Mouse (Mus musculus) C2C12 (cell line): ENCODE data around the gene Pdf. TPM values are rescaled to one million over a fixed set of nuclear protein-coding genes. Genes with fewer than 3 reads are reported as not detected.
A peak's percentile ranks its signal among the peaks of the same experiment; 100 is the strongest.
"Not testable (repeated sequence)": the region's sequence is repeated elsewhere in the genome, so short reads cannot be mapped to it uniquely, and the experiment has no call there.

ENCODE experiments used
- H3K27me3 ChIP-seq: one replicate; pipeline ENCODE4 v1.6.1; 2011; ENCODE audit not compliant: control insufficient read depth, insufficient read depth, insufficient read length
- H3K36me3 ChIP-seq: one replicate; pipeline ENCODE4 v1.6.1; 2011; ENCODE audit not compliant: control insufficient read depth, insufficient read depth
- H3K4me3 ChIP-seq: one replicate; pipeline ENCODE4 v1.5.1; 2011; ENCODE audit warnings: mild to moderate bottlenecking, control low read depth; ENCODE audit not compliant: poor library complexity, insufficient read depth, severe bottlenecking
- H3K79me2 ChIP-seq: one replicate; pipeline ENCODE4 v1.6.1; 2011; ENCODE audit not compliant: control insufficient read depth, insufficient read depth
- H3K79me3 ChIP-seq: one replicate; pipeline ENCODE4 v1.6.1; 2011; ENCODE audit warnings: low read depth, control low read depth
- H3ac ChIP-seq: one replicate; pipeline ENCODE3; 2011; ENCODE audit warnings: low read depth; ENCODE audit not compliant: control insufficient read depth, insufficient read length
- CEBPB ChIP-seq: IDR thresholded peaks from one replicate; pipeline ENCODE4 v1.6.1; 2011; ENCODE audit warnings: low read depth, mild to moderate bottlenecking, control low read depth, moderate library complexity
- CTCF ChIP-seq: IDR thresholded peaks from one replicate; pipeline ENCODE4 v1.5.1; 2011; ENCODE audit not compliant: control insufficient read depth, insufficient read depth, insufficient read length
- FOSL1 ChIP-seq: IDR thresholded peaks from one replicate; pipeline ENCODE4 v1.8.0; 2011; ENCODE audit warnings: mild to moderate bottlenecking, low read length; ENCODE audit not compliant: poor library complexity, insufficient read depth, severe bottlenecking
- MAX ChIP-seq: IDR thresholded peaks from one replicate; pipeline ENCODE4 v1.6.1; 2011; ENCODE audit warnings: mild to moderate bottlenecking, control low read depth
- MYOD1 ChIP-seq: IDR thresholded peaks from one replicate; pipeline ENCODE4 v1.6.1; 2011; ENCODE audit warnings: low read depth; ENCODE audit not compliant: control insufficient read depth, insufficient read length
- MYOG ChIP-seq: IDR thresholded peaks from one replicate; pipeline ENCODE4 v1.6.1; 2011; ENCODE audit not compliant: control insufficient read depth, insufficient read length; ENCODE audit errors: extremely low read depth
- USF1 ChIP-seq: IDR thresholded peaks from one replicate; pipeline ENCODE4 v1.6.1; 2011; ENCODE audit warnings: low read depth, mild to moderate bottlenecking, control low read depth, moderate library complexity
- microRNA-seq: library from miRNA; unstranded; fragments of <30 nt; microRNA quantifications from one replicate; pipeline ENCODE4, GENCODE M21; 2019; ENCODE audit warnings: borderline microRNAs expressed
- polyA plus RNA-seq: library from polyadenylated mRNA; unstranded; fragments of >200 nt; fragmentation: generic; extraction: Trizol; gene quantifications from one replicate; pipeline ENCODE4 v1.2.1, GENCODE M21; 2012; ENCODE audit warnings: missing spikeins

The Pdf gene
- polyA plus RNA-seq, 1 experiment, result 27.2 TPM

DNA sequence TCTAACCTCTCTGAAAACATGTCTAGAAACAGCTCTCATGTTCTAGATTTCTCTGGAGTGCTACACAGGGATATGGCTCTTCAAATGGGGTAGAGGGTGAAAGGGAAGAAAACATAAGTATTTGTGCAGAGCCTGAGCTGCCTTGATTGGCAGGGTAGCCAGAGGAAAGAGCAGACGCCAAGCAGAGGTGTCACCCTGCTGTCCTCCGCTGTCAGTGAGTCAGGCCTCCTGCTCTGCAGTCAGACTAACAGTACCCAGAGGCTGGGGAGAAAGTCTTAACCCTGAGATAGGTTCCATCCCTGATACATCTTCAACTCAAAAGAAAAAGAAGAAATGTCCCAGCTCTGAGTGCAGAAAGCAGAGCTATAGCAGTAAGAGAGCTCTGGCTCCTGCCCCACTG, 35.7 kb downstream of the Pdf start:
- H3K27me3 ChIP-seq, result no peaks in the 10 kb centered on the region
- H3K79me3 ChIP-seq, result no peaks in the 10 kb centered on the region
- no peak overlapping the region for H3ac ChIP-seq
- no peak for TF ChIP-seq MAX
- no peak for TF ChIP-seq USF1
- no peak for TF ChIP-seq MYOG
- TF ChIP-seq CTCF, result no peak
- TF ChIP-seq CEBPB, result no peak
- TF ChIP-seq MYOD1, result no peak
- H3K79me2 ChIP-seq, result no peaks in the 10 kb centered on the region
- peaks cover 38% of the 10 kb centered on the region for H3K36me3 ChIP-seq
- no peak overlapping the region for H3K4me3 ChIP-seq

- Histone ChIP-seq H3K4me3 (no peak overlapping the region), H3ac (no peak overlapping the region), H3K79me2 (no peaks in the 10 kb centered on the region), H3K36me3 (peaks cover 48% of the 10 kb centered on the region), H3K79me3 (no peaks in the 10 kb centered on the region), H3K27me3 (no peaks in the 10 kb centered on the region)
- TF ChIP-seq MYOD1 (no peak), CTCF (no peak), MAX (no peak), USF1 (no peak), MYOG (no peak), FOSL1 (no peak), CEBPB (no peak)
These were observed 40.6 kb downstream of the Pdf start for GRCm38 (mm10) chr8:107007795-107008194.

DNA sequence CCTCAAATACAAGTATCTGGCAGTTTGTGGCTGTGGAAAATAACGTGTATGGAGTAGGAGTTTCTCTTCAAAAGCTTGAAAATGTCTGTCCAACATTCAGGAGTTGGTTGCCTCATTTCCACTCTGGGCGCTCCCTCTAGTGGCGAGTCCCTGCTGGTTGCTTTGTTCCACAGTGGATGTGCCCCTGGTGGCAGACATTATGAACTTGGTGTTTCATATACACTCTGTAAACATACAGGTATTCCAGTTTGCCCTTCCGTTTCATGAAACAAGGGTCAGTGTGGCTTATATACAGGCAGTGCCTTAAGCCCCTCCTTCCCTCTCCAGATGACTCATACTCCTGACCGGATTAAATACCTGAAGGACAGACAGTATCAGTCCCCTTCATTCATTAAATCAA, 45.9 kb downstream of the Pdf start:
- H3K4me3 ChIP-seq, result no peak overlapping the region
- TF ChIP-seq MYOD1, result no peak
- TF ChIP-seq FOSL1, result no peak
- TF ChIP-seq USF1, result no peak
- TF ChIP-seq MYOG, result no peak
- TF ChIP-seq CTCF, result peak; percentile 83
- no peak for TF ChIP-seq CEBPB
- TF ChIP-seq MAX, result peak; percentile 41
- no peaks in the 10 kb centered on the region for H3K79me3 ChIP-seq
- H3K36me3 ChIP-seq, result peaks cover 22% of the 10 kb centered on the region
- H3ac ChIP-seq, result no peak overlapping the region
- H3K27me3 ChIP-seq, result no peaks in the 10 kb centered on the region
- no peaks in the 10 kb centered on the region for H3K79me2 ChIP-seq

DNA sequence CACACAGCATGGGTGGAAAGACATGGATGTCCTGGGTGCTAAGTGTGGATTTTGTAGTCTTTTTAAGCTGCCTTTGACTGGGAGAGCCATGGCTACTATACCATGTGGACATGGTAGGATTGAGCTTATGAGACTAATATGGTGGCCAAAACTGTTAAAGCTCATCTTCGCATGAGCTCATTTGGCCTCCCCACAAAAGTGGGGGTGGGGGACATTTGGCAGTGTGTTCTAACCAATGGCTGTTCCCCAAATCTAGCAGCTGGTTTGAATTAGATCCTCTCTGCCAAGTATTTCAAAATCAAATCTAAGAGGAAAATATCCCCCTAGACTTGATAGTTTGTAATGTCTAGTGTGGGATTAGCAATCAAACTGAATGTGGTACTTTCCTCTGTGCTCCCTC, 49.3 kb downstream of the Pdf start:
- Histone ChIP-seq H3ac (no peak overlapping the region), H3K36me3 (peaks cover 18% of the 10 kb centered on the region), H3K27me3 (no peaks in the 10 kb centered on the region), H3K79me3 (no peaks in the 10 kb centered on the region), H3K79me2 (no peaks in the 10 kb centered on the region), H3K4me3 (no peak overlapping the region)
- TF ChIP-seq CEBPB (no peak), USF1 (no peak), MAX (no peak), FOSL1 (no peak), MYOD1 (no peak), MYOG (no peak), CTCF (no peak)

GRCm38 (mm10) chr8:106997416-106997815, 51.0 kb downstream of the Pdf start:
- Histone ChIP-seq H3ac (no peak overlapping the region), H3K79me3 (no peaks in the 10 kb centered on the region), H3K27me3 (no peaks in the 10 kb centered on the region), H3K36me3 (peaks cover 13% of the 10 kb centered on the region), H3K4me3 (no peak overlapping the region), H3K79me2 (no peaks in the 10 kb centered on the region)
- TF ChIP-seq USF1, result no peak
- TF ChIP-seq MYOD1, result no peak
- peak; percentile 34 for TF ChIP-seq CEBPB
- TF ChIP-seq FOSL1, result no peak
- no peak for TF ChIP-seq CTCF
- peak; percentile 26 for TF ChIP-seq MAX

DNA sequence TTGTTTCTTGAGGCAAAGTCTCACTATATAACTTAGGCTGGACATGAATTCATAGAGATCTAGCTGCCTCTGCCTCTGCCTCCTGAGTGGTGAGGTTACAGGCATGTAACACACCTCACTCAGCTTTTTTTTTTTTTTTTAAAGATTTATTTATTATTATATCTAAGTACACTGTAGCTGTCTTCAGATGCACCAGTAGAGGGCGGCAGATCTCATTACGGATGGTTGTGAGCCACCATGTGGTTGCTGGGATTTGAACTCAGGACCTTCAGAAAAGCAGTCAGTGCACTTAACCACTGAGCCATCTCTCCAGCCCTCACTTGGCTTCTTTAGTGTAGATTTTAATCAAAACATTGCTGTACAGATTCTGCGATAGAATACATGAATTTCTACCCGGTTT, 52.1 kb downstream of the Pdf start:
- H3K79me3 ChIP-seq, H3K79me2 ChIP-seq, H3K27me3 ChIP-seq, H3ac ChIP-seq, H3K4me3 ChIP-seq: not testable (repeated sequence)
- H3K36me3 ChIP-seq, result peaks cover 12% of the 10 kb centered on the region

Small RNAs within 50 kb of the gene (microRNA-seq; reads per million reads assigned to microRNA genes)
- gene Mir7075, result 1.8 reads per million, percentile 38 among the genes with 10 or more reads in this experiment

Other genes starting within 250 kb of the Pdf start
- gene Has3, start 178.4 kb downstream of the Pdf start, polyA plus RNA-seq, result 0.16 TPM
- gene Utp4, start 155.0 kb downstream of the Pdf start, polyA plus RNA-seq, result 67.3 TPM
- gene Sntb2, start 112.9 kb downstream of the Pdf start, polyA plus RNA-seq, result 8.6 TPM
- 33.7 TPM for gene Vps4a, start 17.4 kb downstream of the Pdf start, polyA plus RNA-seq
- gene Cog8, start 8.1 kb upstream of the Pdf start, polyA plus RNA-seq, result 20.1 TPM
- 119 TPM for gene Nip7, start 8.3 kb upstream of the Pdf start, polyA plus RNA-seq
- gene Tmed6, start 17.0 kb upstream of the Pdf start, polyA plus RNA-seq, result not detected
- 15.8 TPM for gene Terf2, start 47.9 kb upstream of the Pdf start, polyA plus RNA-seq
- 68.5 TPM for gene Cyb5b, start 102.0 kb upstream of the Pdf start, polyA plus RNA-seq
- 13.6 TPM for gene Nfat5, start 244.9 kb upstream of the Pdf start, polyA plus RNA-seq